Mouse (Mus musculus): ENCODE measurements around the gene Tmem132c. TPM values are rescaled to one million over a fixed set of nuclear protein-coding genes. Genes with fewer than 3 reads are reported as not detected.
A peak's percentile ranks its signal among the peaks of the same experiment; 100 is the strongest.

Tmem132c gene
- 0.84 and 2.1 TPM in 2 replicates for polyA plus RNA-seq (2012; rRNA removed)

DNA sequence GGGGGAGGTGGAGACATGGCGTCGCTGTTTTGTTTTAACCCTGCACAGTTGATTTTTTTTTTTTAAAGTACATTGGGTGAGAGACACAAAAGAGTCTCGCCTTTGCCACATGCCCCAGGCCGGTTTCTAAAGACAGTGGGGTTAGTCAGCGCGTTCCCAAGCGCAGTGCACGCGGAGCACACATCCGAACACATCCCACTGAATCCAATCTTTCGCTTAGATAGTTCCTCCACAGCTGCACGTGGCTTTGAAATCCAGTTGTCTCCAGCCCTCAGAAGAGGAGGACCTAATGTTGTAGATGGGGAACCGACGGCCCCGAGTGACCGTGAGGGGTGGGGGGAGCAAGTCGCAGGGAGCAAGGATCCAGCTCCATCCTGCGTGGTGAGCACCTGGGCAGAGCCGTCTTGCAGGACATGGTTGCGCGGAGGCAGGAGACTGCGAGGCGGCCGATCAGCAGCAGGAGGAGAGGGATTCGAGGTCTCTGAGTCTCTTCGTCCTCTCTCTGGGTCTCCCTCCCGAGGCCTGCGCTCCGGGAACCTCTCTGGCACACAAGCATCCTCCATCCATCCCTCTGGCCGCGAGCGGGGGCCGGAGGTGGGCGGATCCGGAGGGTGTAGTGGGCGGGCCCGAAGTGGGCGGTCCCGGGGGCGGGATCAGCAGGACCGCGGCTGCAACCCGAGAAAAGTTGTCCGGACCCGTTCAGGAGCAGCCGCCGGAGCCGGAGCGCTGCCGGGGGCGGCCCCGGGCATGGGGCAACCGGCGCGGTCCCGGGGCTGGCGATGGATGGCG lies at the start of gene Tmem132c:
Gene Tmem132c, plus strand, starts transcription at position 673 of the 789 bp plus-strand sequence.
- TF ChIP-seq POLR2A (IDR thresholded peaks at IDR 0.05; ENCODE audit: low read depth, low read length) (no peak), CTCF (IDR thresholded peaks at IDR 0.05; ENCODE audit: extremely low read depth, insufficient read depth, insufficient read length, insufficient replicate concordance) (no peak)
- DNase-seq (ENCODE audit: low read depth in 1 of 2, low spot score in 2 of 2), result peak in 1 of 2 experiments; percentile 11
- Histone ChIP-seq H3K36me3 (ENCODE audit: control insufficient read depth, insufficient read depth, low read length) (no peaks in the 10 kb centered on the region), H3K4me3 (ENCODE audit: extremely low read depth, insufficient read depth, insufficient read length) (peak within 1 kb of the TSS; percentile 15), H3K27ac (ENCODE audit: insufficient read depth, low read length) (no peak within 1 kb of the TSS), H3K27me3 (ENCODE audit: control insufficient read depth, insufficient read depth, low read length) (peaks cover 9% of the 10 kb centered on the region), H3K4me1 (ENCODE audit: control insufficient read depth, insufficient read depth, insufficient read length) (no peaks in the 10 kb centered on the region)
- WGBS, result 6% methylated on average over 58 of the region's 58 CpGs

DNA sequence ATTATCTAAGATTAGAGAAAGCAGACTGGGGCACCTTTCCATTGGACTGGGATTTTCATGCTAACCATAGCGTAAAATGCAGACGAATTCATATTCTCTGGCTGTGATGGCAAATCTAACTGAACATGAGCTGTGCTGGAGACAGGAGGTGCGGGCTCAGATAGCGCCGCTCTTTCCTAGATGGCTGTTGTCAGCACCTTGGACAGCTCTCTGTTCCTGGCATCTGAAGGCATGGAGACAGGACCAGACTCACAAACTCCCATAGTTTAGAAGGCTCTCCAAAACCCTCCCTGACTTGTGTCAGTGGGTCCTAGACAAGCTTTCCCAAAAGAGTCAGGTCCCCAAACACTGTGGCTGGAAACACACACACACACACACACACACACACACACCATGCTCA lies 49.7 kb upstream of the Tmem132c start:
- Histone ChIP-seq H3K27me3 (ENCODE audit: control insufficient read depth, insufficient read depth, low read length) (no peaks in the 10 kb centered on the region), H3K27ac (ENCODE audit: insufficient read depth, low read length) (no peak overlapping the region), H3K4me1 (ENCODE audit: control insufficient read depth, insufficient read depth, insufficient read length) (no peaks in the 10 kb centered on the region), H3K36me3 (ENCODE audit: control insufficient read depth, insufficient read depth, low read length) (no peaks in the 10 kb centered on the region), H3K4me3 (ENCODE audit: extremely low read depth, insufficient read depth, insufficient read length) (no peak overlapping the region)
- WGBS, result 41% methylated on average over 5 of the region's 5 CpGs
- TF ChIP-seq CTCF (IDR thresholded peaks at IDR 0.05; ENCODE audit: extremely low read depth, insufficient read depth, insufficient read length, insufficient replicate concordance), result no peak
- no peak for TF ChIP-seq POLR2A (IDR thresholded peaks at IDR 0.05; ENCODE audit: low read depth, low read length)
- DNase-seq (ENCODE audit: low read depth in 1 of 2, low spot score in 2 of 2), result no peak

DNA sequence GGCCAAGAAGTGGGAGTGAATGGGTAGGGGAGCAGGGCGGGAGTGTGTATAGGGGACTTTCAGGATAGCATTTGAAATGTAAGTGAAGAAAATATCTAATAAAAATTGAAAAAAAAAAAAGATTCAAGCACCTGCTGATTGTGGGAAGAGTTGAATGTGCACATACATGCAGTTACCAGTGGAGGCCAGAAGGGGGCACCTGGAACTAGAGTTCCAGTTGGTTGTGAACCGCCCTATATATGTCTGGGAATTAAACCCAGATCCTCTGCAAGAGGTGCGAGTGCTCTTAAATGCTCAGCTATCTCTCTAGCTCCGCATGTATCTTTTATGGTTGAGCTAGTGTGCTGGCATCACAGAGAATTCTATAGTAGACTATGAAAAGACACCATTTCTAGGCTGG lies 42.8 kb upstream of the Tmem132c start:
- no peak for DNase-seq (ENCODE audit: low read depth in 1 of 2, low spot score in 2 of 2)
- Histone ChIP-seq H3K27me3 (ENCODE audit: control insufficient read depth, insufficient read depth, low read length) (no peaks in the 10 kb centered on the region), H3K4me3 (ENCODE audit: extremely low read depth, insufficient read depth, insufficient read length) (no peak overlapping the region), H3K27ac (ENCODE audit: insufficient read depth, low read length) (no peak overlapping the region), H3K36me3 (ENCODE audit: control insufficient read depth, insufficient read depth, low read length) (no peaks in the 10 kb centered on the region), H3K4me1 (ENCODE audit: control insufficient read depth, insufficient read depth, insufficient read length) (no peaks in the 10 kb centered on the region)
- 61% methylated on average over 4 of the region's 4 CpGs for WGBS
- no peak for TF ChIP-seq POLR2A (IDR thresholded peaks at IDR 0.05; ENCODE audit: low read depth, low read length)
- no peak for TF ChIP-seq CTCF (IDR thresholded peaks at IDR 0.05; ENCODE audit: extremely low read depth, insufficient read depth, insufficient read length, insufficient replicate concordance)

DNA sequence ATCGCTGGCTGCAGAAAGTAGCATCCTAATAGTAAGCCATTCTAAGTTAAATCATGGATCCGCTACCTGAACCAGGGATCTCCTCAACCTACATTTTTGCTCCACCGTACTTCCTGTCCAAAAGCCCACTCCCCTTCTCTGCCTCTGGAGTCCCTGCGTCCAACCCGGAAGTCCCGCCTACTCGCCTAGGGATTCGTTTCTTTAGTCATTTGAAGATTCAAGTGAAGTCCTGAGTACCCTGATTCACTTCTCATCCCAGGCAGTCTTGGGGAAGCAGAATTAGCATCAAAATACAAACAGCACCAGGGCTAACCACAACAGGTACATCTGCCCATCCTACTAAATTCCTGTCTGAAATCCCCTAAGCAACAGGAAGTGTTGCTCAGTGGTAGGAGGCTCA lies 36.7 kb upstream of the Tmem132c start:
- WGBS, result 82% methylated on average over 8 of the region's 8 CpGs
- TF ChIP-seq CTCF (IDR thresholded peaks at IDR 0.05; ENCODE audit: extremely low read depth, insufficient read depth, insufficient read length, insufficient replicate concordance) (no peak), POLR2A (IDR thresholded peaks at IDR 0.05; ENCODE audit: low read depth, low read length) (no peak)
- no peak overlapping the region for H3K4me3 ChIP-seq (ENCODE audit: extremely low read depth, insufficient read depth, insufficient read length)
- H3K4me1 ChIP-seq (ENCODE audit: control insufficient read depth, insufficient read depth, insufficient read length), result no peaks in the 10 kb centered on the region
- no peaks in the 10 kb centered on the region; the same call in 1 of the 2 replicates for H3K27me3 ChIP-seq (ENCODE audit: control insufficient read depth, insufficient read depth, low read length)
- DNase-seq (ENCODE audit: low read depth in 1 of 2, low spot score in 2 of 2), result no peak
- H3K36me3 ChIP-seq (ENCODE audit: control insufficient read depth, insufficient read depth, low read length), result no peaks in the 10 kb centered on the region
- no peak overlapping the region for H3K27ac ChIP-seq (ENCODE audit: insufficient read depth, low read length)

DNA sequence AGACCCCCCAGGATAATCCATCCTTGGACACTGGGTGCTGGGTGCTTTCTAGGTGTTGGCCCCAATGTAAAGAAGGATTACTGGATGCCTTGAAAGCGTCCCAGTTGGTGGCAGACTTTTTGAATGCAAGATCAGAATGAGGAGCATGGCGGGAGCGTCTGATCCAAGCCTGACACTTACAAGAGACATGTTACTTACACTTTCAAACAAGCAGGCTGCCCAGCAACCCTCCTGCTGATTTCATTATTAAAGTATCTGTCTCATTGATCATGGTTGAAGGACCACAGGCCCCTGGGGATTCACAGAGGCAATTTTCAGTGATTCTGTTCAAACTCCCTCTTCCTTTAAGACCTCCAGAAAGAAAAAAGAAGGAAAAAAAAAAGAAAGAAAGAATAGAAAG lies 25.2 kb upstream of the Tmem132c start:
- TF ChIP-seq CTCF (IDR thresholded peaks at IDR 0.05; ENCODE audit: extremely low read depth, insufficient read depth, insufficient read length, insufficient replicate concordance), result no peak
- no peak for TF ChIP-seq POLR2A (IDR thresholded peaks at IDR 0.05; ENCODE audit: low read depth, low read length)
- DNase-seq (ENCODE audit: low read depth in 1 of 2, low spot score in 2 of 2), result no peak
- Histone ChIP-seq H3K27ac (ENCODE audit: insufficient read depth, low read length) (no peak overlapping the region), H3K27me3 (ENCODE audit: control insufficient read depth, insufficient read depth, low read length) (no peaks in the 10 kb centered on the region), H3K36me3 (ENCODE audit: control insufficient read depth, insufficient read depth, low read length) (no peaks in the 10 kb centered on the region), H3K4me1 (ENCODE audit: control insufficient read depth, insufficient read depth, insufficient read length) (no peaks in the 10 kb centered on the region), H3K4me3 (ENCODE audit: extremely low read depth, insufficient read depth, insufficient read length) (no peak overlapping the region)
- WGBS, result 70% methylated on average over 3 of the region's 3 CpGs

DNA sequence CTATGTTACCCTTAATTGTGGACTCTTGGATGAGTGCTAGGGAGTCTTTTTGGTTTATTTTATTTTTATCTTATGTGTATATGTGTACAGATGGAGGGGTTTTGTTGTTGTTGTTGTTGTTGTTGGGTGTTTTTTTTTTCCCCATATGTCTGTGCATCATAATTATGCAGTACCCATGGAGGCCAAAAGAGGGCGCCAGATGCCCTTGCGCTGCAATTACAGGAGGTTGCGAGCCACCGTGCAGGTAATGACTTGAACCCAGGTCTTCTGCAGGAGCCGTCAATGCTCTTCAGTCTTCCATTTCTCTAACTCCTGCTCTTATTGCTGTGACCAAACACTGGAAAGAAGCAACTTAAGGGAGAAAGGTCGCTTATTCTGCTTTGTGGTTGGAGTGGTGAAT lies 23.9 kb upstream of the Tmem132c start:
- 61% methylated on average over 6 of the region's 6 CpGs for WGBS
- Histone ChIP-seq H3K27ac (ENCODE audit: insufficient read depth, low read length) (no peak overlapping the region), H3K36me3 (ENCODE audit: control insufficient read depth, insufficient read depth, low read length) (no peaks in the 10 kb centered on the region), H3K27me3 (ENCODE audit: control insufficient read depth, insufficient read depth, low read length) (no peaks in the 10 kb centered on the region), H3K4me3 (ENCODE audit: extremely low read depth, insufficient read depth, insufficient read length) (no peak overlapping the region), H3K4me1 (ENCODE audit: control insufficient read depth, insufficient read depth, insufficient read length) (no peaks in the 10 kb centered on the region)
- no peak for DNase-seq (ENCODE audit: low read depth in 1 of 2, low spot score in 2 of 2)
- no peak for TF ChIP-seq CTCF (IDR thresholded peaks at IDR 0.05; ENCODE audit: extremely low read depth, insufficient read depth, insufficient read length, insufficient replicate concordance)

DNA sequence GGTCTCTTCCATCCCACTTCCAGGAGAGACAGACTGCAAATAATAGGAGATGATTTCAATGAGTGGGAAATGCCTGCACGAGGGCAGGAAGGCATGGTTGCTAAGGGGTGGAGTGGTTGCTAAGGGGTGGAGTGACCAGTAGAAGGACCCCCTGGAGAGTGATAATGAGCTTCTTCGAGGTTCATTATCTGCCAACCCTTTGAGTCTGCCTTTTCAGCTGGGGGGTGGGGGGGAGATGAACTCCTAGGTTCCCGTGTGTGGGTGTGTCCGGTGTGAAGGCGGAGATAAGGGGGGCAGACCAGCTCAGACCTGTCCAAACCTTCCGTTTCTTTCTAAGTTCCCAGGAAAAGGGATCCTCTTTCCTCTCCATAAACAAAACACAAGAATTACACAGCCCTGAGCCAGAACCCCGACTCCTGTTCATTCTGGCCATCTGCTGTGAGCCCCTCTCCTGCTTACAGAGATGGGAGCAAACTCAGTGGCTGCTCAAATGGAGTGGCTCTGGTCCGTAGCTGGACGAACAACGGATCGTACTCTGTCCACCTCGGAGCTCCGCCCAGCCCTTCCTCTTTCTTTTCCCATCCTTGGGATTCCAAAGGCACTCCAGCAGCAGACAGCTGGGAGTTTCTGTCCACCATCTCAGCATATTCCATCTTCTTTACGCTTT lies 13.5 kb upstream of the Tmem132c start:
- 10% methylated on average over 14 of the region's 14 CpGs for WGBS

More for the DNA sequence above, 13.5 kb upstream of the Tmem132c start:
- H3K36me3 ChIP-seq (ENCODE audit: control insufficient read depth, insufficient read depth, low read length), result no peaks in the 10 kb centered on the region
- H3K27me3 ChIP-seq (ENCODE audit: control insufficient read depth, insufficient read depth, low read length), result no peaks in the 10 kb centered on the region
- TF ChIP-seq CTCF (IDR thresholded peaks at IDR 0.05; ENCODE audit: extremely low read depth, insufficient read depth, insufficient read length, insufficient replicate concordance) (no peak), POLR2A (IDR thresholded peaks at IDR 0.05; ENCODE audit: low read depth, low read length) (no peak)
- DNase-seq (ENCODE audit: low read depth in 1 of 2, low spot score in 2 of 2), result no peak
- no peaks in the 10 kb centered on the region for H3K4me1 ChIP-seq (ENCODE audit: control insufficient read depth, insufficient read depth, insufficient read length)
- H3K4me3 ChIP-seq (ENCODE audit: extremely low read depth, insufficient read depth, insufficient read length), result no peak overlapping the region
- no peak overlapping the region for H3K27ac ChIP-seq (ENCODE audit: insufficient read depth, low read length)
